Mouse (Mus musculus): Measurements from ENCODE around the gene Anapc2. TPM values are rescaled to one million over a fixed set of nuclear protein-coding genes. Genes with fewer than 3 reads are reported as not detected.

Gene Anapc2
- polyA plus RNA-seq, 1 experiment, result 103 TPM

DNA sequence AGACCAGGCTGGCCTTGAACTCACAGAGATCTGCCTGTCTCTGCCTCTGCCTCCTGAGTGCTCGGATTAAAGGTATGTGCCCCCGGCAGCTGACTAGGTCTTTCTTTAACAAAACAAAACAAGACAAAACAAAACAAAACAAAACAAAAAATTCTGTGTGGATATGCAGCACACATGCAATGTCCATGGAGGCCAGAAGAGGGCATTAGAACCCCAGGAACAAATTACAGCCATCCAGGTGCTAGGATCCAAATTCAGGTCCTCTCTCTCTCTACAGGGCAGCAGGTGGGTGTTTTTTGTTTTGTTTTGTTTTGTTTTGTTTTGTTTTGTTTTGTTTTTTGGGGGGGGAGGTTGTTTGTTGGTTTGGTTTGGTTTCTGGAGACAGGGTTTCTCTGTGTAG is 13.4 kb upstream of the Anapc2 start:
- 65% methylated on average over 2 of the region's 2 CpGs for WGBS
- TF ChIP-seq CTCF (IDR thresholded peaks at IDR 0.05; ENCODE audit: borderline replicate concordance, insufficient read depth, low read depth, low read length) (peak; percentile 45; the same call in 1 of the 2 replicates), POLR2A (IDR thresholded peaks at IDR 0.05; ENCODE audit: borderline replicate concordance, insufficient read depth, low read length) (no peak)
- no peak for DNase-seq
- H3K4me1 ChIP-seq (ENCODE audit: control insufficient read depth, insufficient read depth, low read length), result no peaks in the 10 kb centered on the region; the same call in none of the 2 replicates
- H3K27me3 ChIP-seq (ENCODE audit: control insufficient read depth, insufficient read depth, low read length), result no peaks in the 10 kb centered on the region
- H3K4me3 ChIP-seq (replicated peaks; ENCODE audit: insufficient read depth, low read depth, low read length), result no peak overlapping the region
- no peak overlapping the region for H3K27ac ChIP-seq (ENCODE audit: insufficient read depth, low read length)

- peak in 1 of 2 experiments; percentile 39 for DNase-seq
- H3K27me3 ChIP-seq (ENCODE audit: control insufficient read depth, insufficient read depth, low read length), result no peaks in the 10 kb centered on the region
- peak overlapping the region; percentile 60 for H3K4me3 ChIP-seq (replicated peaks; ENCODE audit: insufficient read depth, low read depth, low read length)
- 31% methylated on average over 12 of the region's 12 CpGs for WGBS
- peak overlapping the region; percentile 59 for H3K27ac ChIP-seq (ENCODE audit: insufficient read depth, low read length)
- H3K4me1 ChIP-seq (ENCODE audit: control insufficient read depth, insufficient read depth, low read length), result peaks cover 3% of the 10 kb centered on the region; the same call in 1 of the 2 replicates
- TF ChIP-seq POLR2A (IDR thresholded peaks at IDR 0.05; ENCODE audit: borderline replicate concordance, insufficient read depth, low read length), result no peak
- no peak for TF ChIP-seq CTCF (IDR thresholded peaks at IDR 0.05; ENCODE audit: borderline replicate concordance, insufficient read depth, low read depth, low read length)
Observed at GRCm38 (mm10) chr2:25261870-25262269, 10.4 kb upstream of the Anapc2 start.

- Histone ChIP-seq H3K4me1 (ENCODE audit: control insufficient read depth, insufficient read depth, low read length) (peaks cover 8% of the 10 kb centered on the region; the same call in 1 of the 2 replicates), H3K4me3 (replicated peaks; ENCODE audit: insufficient read depth, low read depth, low read length) (peak within 1 kb of the TSS; percentile 91), H3K27ac (ENCODE audit: insufficient read depth, low read length) (peak within 1 kb of the TSS; percentile 96), H3K27me3 (ENCODE audit: control insufficient read depth, insufficient read depth, low read length) (no peaks in the 10 kb centered on the region)
- TF ChIP-seq CTCF (IDR thresholded peaks at IDR 0.05; ENCODE audit: borderline replicate concordance, insufficient read depth, low read depth, low read length) (no peak), POLR2A (IDR thresholded peaks at IDR 0.05; ENCODE audit: borderline replicate concordance, insufficient read depth, low read length) (peak; percentile 77)
- under 1% methylated on average over 39 of the region's 39 CpGs for WGBS
- peak; percentile 96 to 99 for DNase-seq
Observed at GRCm38 (mm10) chr2:25262291-25262767, 9.9 kb upstream of the Anapc2 start, which contains the start of gene Tprn. Tprn (plus strand) TSS chr2:25262618.

GRCm38 (mm10) chr2:25262795-25263622 is 9.3 kb upstream of the Anapc2 start:
- H3K27ac ChIP-seq (ENCODE audit: insufficient read depth, low read length), result peak overlapping the region; percentile 96
- no peaks in the 10 kb centered on the region for H3K27me3 ChIP-seq (ENCODE audit: control insufficient read depth, insufficient read depth, low read length)
- peaks cover 14% of the 10 kb centered on the region; the same call in 1 of the 2 replicates for H3K4me1 ChIP-seq (ENCODE audit: control insufficient read depth, insufficient read depth, low read length)
- peak; percentile 86 to 88 for DNase-seq
- WGBS, result 1% methylated on average over 82 of the region's 82 CpGs
- peak overlapping the region; percentile 91 for H3K4me3 ChIP-seq (replicated peaks; ENCODE audit: insufficient read depth, low read depth, low read length)
- TF ChIP-seq CTCF (IDR thresholded peaks at IDR 0.05; ENCODE audit: borderline replicate concordance, insufficient read depth, low read depth, low read length) (no peak), POLR2A (IDR thresholded peaks at IDR 0.05; ENCODE audit: borderline replicate concordance, insufficient read depth, low read length) (no peak)

GRCm38 (mm10) chr2:25263623-25264285 is 8.5 kb upstream of the Anapc2 start:
- peaks cover 22% of the 10 kb centered on the region; the same call in 1 of the 2 replicates for H3K4me1 ChIP-seq (ENCODE audit: control insufficient read depth, insufficient read depth, low read length)
- peak overlapping the region; percentile 96 for H3K27ac ChIP-seq (ENCODE audit: insufficient read depth, low read length)
- peak overlapping the region; percentile 91 for H3K4me3 ChIP-seq (replicated peaks; ENCODE audit: insufficient read depth, low read depth, low read length)
- H3K27me3 ChIP-seq (ENCODE audit: control insufficient read depth, insufficient read depth, low read length), result no peaks in the 10 kb centered on the region
- DNase-seq, result no peak
- no peak for TF ChIP-seq CTCF (IDR thresholded peaks at IDR 0.05; ENCODE audit: borderline replicate concordance, insufficient read depth, low read depth, low read length)
- 2% methylated on average over 12 of the region's 12 CpGs for WGBS

GRCm38 (mm10) chr2:25264286-25264660 is 8.0 kb upstream of the Anapc2 start:
- no peak for DNase-seq
- H3K27me3 ChIP-seq (ENCODE audit: control insufficient read depth, insufficient read depth, low read length), result no peaks in the 10 kb centered on the region
- H3K4me3 ChIP-seq (replicated peaks; ENCODE audit: insufficient read depth, low read depth, low read length), result peak overlapping the region; percentile 91
- no peak for TF ChIP-seq POLR2A (IDR thresholded peaks at IDR 0.05; ENCODE audit: borderline replicate concordance, insufficient read depth, low read length)
- peaks cover 27% of the 10 kb centered on the region for H3K4me1 ChIP-seq (ENCODE audit: control insufficient read depth, insufficient read depth, low read length)
- 8% methylated on average over 5 of the region's 5 CpGs for WGBS
- peak overlapping the region; percentile 96 for H3K27ac ChIP-seq (ENCODE audit: insufficient read depth, low read length)

- TF ChIP-seq CTCF (IDR thresholded peaks at IDR 0.05; ENCODE audit: borderline replicate concordance, insufficient read depth, low read depth, low read length) (no peak; the same call in 1 of the 2 replicates), POLR2A (IDR thresholded peaks at IDR 0.05; ENCODE audit: borderline replicate concordance, insufficient read depth, low read length) (peak; percentile 48; the same call in 1 of the 2 replicates)
- 0% methylated on average over 3 of the region's 3 CpGs for WGBS
- Histone ChIP-seq H3K4me1 (ENCODE audit: control insufficient read depth, insufficient read depth, low read length) (peaks cover 29% of the 10 kb centered on the region), H3K27ac (ENCODE audit: insufficient read depth, low read length) (peak overlapping the region; percentile 96), H3K27me3 (ENCODE audit: control insufficient read depth, insufficient read depth, low read length) (no peaks in the 10 kb centered on the region), H3K4me3 (replicated peaks; ENCODE audit: insufficient read depth, low read depth, low read length) (peak overlapping the region; percentile 91)
- peak; percentile 89 to 95 for DNase-seq
Observed at GRCm38 (mm10) chr2:25264851-25265250, 7.4 kb upstream of the Anapc2 start.

Data from cerebellum, adult 2 months (tissue).